Mouse (Mus musculus) lung, postnatal 0 days (tissue): ENCODE results near the gene Ndufb11.

Source experiments
- CTCF ChIP-seq: IDR thresholded peaks from 2 replicates; pipeline ENCODE4 v1.5.1; 2016; ENCODE audit warnings: antibody characterized with exemption, mild to moderate bottlenecking
- EP300 ChIP-seq: IDR thresholded peaks from 2 replicates; pipeline ENCODE4 v1.6.1; 2016; ENCODE audit warnings: antibody characterized with exemption, mild to moderate bottlenecking, control low read depth

DNA sequence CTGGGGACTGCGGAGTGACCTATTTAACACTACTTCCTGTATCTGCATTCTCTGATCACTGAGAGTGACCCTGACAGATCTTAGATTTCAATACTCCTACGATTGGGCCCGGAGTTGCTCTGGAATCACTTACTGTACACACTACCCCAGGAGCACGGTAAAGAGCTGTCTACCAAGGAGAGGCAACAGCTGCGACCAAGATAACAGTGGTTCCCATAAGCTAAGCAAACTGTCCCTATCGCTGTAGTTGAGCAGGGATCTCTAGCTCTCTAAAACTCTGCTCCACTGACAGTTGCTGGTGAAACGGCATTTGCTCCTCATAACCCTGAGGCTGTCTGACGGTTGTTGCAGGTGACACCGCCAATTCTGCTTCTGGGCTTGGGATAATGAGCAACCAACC lies 44.7 kb downstream of the Ndufb11 start:
- TF ChIP-seq CTCF, result no peak
- no peak for TF ChIP-seq EP300
